Mouse (Mus musculus) intestine, embryonic 16.5 days (tissue): ENCODE results near the gene Cdkn1b. TPM values are rescaled to one million over a fixed set of nuclear protein-coding genes. Genes with fewer than 3 reads are reported as not detected.

Experiments used
- ATAC-seq: fragments of 200-750 bp; cut with Nextera tagmentation; 2 replicates; pipeline ENCODE4 v1.8.0; 2017; ENCODE audit warnings: moderate TSS enrichment, moderate library complexity
- H3K27ac ChIP-seq: fragments of 300-500 bp; sonication (generic); 2 replicates; pipeline ENCODE4 v1.5.1; 2014; ENCODE audit warnings: mild to moderate bottlenecking, low read length
- H3K27me3 ChIP-seq: fragments of 300-500 bp; sonication (generic); replicated peaks from 2 replicates; pipeline ENCODE4 v1.6.1; 2014; ENCODE audit warnings: low read length, control low read depth, mixed read lengths; ENCODE audit not compliant: control insufficient read depth, insufficient read depth
- H3K36me3 ChIP-seq: fragments of 300-500 bp; sonication (generic); 2 replicates; pipeline ENCODE4 v1.6.1; 2014; ENCODE audit warnings: low read length, control low read depth; ENCODE audit not compliant: control insufficient read depth, insufficient read depth
- H3K4me1 ChIP-seq: fragments of 300-500 bp; sonication (generic); 2 replicates; pipeline ENCODE4 v1.6.1; 2014; ENCODE audit warnings: low read length, control low read depth, mixed read lengths; ENCODE audit not compliant: control insufficient read depth, insufficient read depth
- H3K4me2 ChIP-seq: fragments of 300-500 bp; sonication (generic); 2 replicates; pipeline ENCODE4 v1.6.1; 2014; ENCODE audit warnings: low read depth, low read length, control low read depth
- H3K4me3 ChIP-seq: fragments of 300-500 bp; sonication (generic); 2 replicates; pipeline ENCODE4 v1.5.1; 2014; ENCODE audit warnings: mild to moderate bottlenecking, low read length
- H3K9ac ChIP-seq: fragments of 300-500 bp; sonication (generic); 2 replicates; pipeline ENCODE4 v1.6.1; 2014; ENCODE audit warnings: low read depth, low read length
- H3K9me3 ChIP-seq: fragments of 300-500 bp; sonication (generic); 2 replicates; pipeline ENCODE4 v1.6.1; 2016; ENCODE audit warnings: low read length, control low read depth; ENCODE audit not compliant: control insufficient read depth
- WGBS: fragments of 180-500 bp; shearing (Covaris S2); extraction: QIAGEN DNeasy Blood & Tissue Kit; methylation state at CpG from one replicate; pipeline ENCODE4 v1.1.7; 2014; 5-methylcytosine and 5-hydroxymethylcytosine counted together
- polyA plus RNA-seq: library from polyadenylated mRNA; unstranded; fragments of >200 nt; fragmentation: Nextera tagmentation; extraction: Ambion mirVana; gene quantifications from 2 replicates; pipeline ENCODE4 v1.2.1, GENCODE M21; 2015

Gene Cdkn1b
- polyA plus RNA-seq = 10.6 and 12.4 TPM in 2 replicates

DNA sequence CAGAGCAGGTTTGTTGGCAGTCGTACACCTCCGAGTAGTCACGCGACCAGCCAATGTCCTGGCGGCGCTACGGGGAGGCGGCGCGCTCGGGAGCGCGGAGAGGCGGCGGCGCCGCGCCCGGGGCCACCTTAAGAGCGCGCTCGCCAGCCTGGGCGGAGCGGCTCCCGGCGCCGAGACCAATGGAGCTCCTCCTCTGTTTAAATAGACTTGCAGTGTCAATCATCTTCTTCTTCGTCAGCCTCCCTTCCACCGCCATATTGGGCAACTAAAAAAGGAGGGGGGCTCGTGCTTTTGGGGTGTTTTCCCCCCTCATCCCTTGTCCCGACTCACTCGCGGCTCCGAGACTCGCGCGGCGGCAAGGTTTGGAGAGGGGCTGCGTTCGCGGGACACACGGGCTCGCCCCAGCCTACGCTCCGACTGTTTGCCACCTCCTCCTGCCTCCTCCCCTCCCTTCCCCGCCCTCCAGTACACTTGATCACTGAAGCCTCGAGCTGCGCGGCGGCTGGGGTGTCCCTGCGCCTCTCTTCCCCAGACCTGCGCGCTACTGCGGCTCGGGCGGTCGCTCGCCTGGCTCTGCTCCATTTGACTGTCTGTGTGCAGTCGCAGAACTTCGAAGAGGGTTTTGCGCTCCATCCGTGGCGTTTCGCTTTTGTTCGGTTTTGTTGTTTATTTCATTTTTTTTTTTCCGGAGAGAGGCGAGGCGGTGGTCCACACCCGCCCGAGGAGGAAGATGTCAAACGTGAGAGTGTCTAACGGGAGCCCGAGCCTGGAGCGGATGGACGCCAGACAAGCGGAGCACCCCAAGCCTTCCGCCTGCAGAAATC, at the start of gene Cdkn1b:
TSS of gene Cdkn1b (plus strand) at position 212 of the 824 bp plus-strand sequence.
- Histone ChIP-seq H3K4me1 (peaks cover 28% of the 10 kb centered on the region), H3K27ac (peak within 1 kb of the TSS; percentile 94), H3K27me3 (no peaks in the 10 kb centered on the region), H3K9me3 (no peaks in the 10 kb centered on the region), H3K4me2 (peak within 1 kb of the TSS; percentile 98), H3K9ac (peak within 1 kb of the TSS; percentile 94), H3K36me3 (no peaks in the 10 kb centered on the region), H3K4me3 (peak within 1 kb of the TSS; percentile 77)
- under 1% methylated on average over 77 of the region's 77 CpGs for WGBS
- ATAC-seq = peak; percentile 95

DNA sequence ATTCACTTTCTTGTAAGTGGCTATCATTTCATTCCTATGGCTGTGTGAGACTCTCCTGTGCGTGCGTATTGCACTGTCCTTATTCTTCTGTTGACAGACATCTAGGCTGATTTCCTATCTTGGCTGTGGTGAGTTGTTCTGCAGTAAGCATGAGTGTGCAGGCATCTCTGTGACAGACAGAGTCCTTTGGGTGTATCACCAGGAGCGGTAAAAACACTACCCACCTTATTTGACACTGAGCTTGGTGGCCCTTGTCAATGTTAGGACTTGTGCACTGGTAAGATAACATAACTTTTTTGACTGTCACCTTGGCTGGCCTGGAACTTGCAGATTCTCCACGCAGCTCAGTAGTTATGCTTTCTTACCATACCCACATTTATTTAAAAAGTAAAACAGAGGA, 49.3 kb upstream of the Cdkn1b start:
- Histone ChIP-seq H3K4me2 (no peak overlapping the region), H3K27me3 (no peaks in the 10 kb centered on the region), H3K36me3 (peaks cover 7% of the 10 kb centered on the region; the same call in 1 of the 2 replicates), H3K9me3 (peaks cover 3% of the 10 kb centered on the region; the same call in 1 of the 2 replicates), H3K9ac (no peak overlapping the region), H3K27ac (no peak overlapping the region), H3K4me1 (no peaks in the 10 kb centered on the region), H3K4me3 (no peak overlapping the region)
- no peak for ATAC-seq
- 93% methylated on average over 4 of the region's 4 CpGs for WGBS

DNA sequence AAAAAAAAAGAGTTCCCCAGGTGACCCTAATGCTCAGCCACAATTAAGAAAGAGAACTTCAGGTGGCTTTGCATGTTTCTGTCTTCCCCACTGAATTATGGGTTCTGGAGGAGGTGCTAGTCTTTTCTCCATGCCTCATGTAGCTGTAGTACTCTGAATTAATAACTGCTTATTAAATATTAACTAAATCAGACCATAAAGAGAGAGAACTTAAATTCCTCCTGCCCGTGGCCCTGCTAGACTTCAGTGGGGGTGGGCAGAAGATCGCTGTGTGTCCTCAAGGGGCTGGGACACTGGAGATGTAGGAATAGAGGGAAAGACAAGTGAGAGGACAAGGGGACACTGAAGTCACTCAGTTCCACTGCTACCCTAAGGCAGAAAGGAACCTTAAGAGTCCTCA, 48.0 kb upstream of the Cdkn1b start:
- Histone ChIP-seq H3K4me1 (no peaks in the 10 kb centered on the region), H3K36me3 (peaks cover 7% of the 10 kb centered on the region; the same call in 1 of the 2 replicates), H3K9ac (no peak overlapping the region), H3K4me2 (no peak overlapping the region), H3K27ac (no peak overlapping the region), H3K9me3 (peaks cover 3% of the 10 kb centered on the region; the same call in 1 of the 2 replicates), H3K4me3 (no peak overlapping the region), H3K27me3 (no peaks in the 10 kb centered on the region)
- no peak for ATAC-seq
- WGBS = 65% methylated on average over 2 of the region's 2 CpGs

DNA sequence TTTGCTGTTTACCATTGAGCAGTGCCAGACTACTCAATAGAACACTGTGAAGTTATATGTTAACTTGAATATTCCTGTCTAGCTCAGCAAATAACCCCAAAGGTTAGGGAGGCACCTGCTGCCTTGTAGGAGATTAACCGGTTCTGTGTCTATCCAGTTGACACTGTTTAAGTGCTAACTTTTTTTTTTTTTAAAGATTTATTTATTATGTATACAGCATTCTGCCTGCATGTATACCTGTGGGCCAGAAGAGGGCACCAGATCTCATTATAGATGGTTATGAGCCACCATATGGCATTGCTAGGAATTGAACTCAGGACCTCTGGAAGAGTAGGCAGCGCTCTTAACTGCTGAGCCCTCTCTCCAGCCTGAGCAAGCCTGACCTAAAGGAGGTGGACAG, 47.2 kb upstream of the Cdkn1b start:
- no peak overlapping the region for H3K9ac ChIP-seq
- WGBS = 76% methylated on average over 2 of the region's 2 CpGs
- H3K36me3 ChIP-seq = peaks cover 7% of the 10 kb centered on the region; the same call in 1 of the 2 replicates
- no peak for ATAC-seq
- H3K27ac ChIP-seq = no peak overlapping the region
- no peak overlapping the region for H3K4me3 ChIP-seq
- peaks cover 3% of the 10 kb centered on the region; the same call in 1 of the 2 replicates for H3K9me3 ChIP-seq
- no peaks in the 10 kb centered on the region for H3K27me3 ChIP-seq
- H3K4me1 ChIP-seq = no peaks in the 10 kb centered on the region
- H3K4me2 ChIP-seq = no peak overlapping the region

DNA sequence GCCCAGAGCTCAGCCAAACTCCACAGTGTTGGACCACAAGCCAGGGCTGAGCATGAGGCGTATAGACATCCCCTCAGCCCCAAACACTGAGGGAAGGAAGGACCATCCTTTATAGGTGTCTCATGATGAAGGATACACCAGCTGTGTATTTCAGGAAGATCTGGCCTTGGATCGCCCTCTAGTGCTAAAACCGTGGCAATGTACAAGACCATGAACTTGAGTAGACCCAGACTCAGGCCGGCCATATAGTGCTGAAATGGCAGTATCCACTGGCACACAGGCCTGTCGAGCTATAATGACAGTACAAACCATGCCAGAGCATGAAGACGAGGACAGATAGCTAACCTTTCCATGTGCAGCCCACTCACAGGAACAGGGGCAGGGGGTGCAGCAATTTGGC, 43.4 kb upstream of the Cdkn1b start:
- Histone ChIP-seq H3K9ac (no peak overlapping the region), H3K4me2 (no peak overlapping the region), H3K9me3 (no peaks in the 10 kb centered on the region), H3K27ac (no peak overlapping the region), H3K4me3 (no peak overlapping the region), H3K27me3 (no peaks in the 10 kb centered on the region), H3K36me3 (no peaks in the 10 kb centered on the region), H3K4me1 (no peaks in the 10 kb centered on the region)
- no peak for ATAC-seq
- WGBS = 71% methylated on average over 6 of the region's 6 CpGs

DNA sequence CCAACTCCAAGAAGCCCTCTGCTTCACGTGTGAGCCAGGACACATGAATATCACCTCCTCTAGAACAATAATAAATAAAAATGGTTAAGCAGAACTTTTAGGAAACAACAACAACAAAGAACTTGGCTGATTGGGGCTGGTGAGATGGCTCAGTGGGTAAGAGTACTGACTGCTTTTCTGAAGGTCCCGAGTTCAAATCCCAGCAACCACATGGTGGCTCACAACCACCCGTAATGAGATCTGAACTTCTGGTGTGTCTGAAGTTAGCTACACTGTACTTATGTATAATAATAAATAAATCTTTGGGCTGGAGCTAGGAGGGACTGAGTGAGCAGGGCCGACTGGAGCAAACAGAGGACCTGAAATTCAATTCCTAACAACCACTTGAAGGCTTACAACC, 42.9 kb upstream of the Cdkn1b start:
- no peaks in the 10 kb centered on the region for H3K36me3 ChIP-seq
- H3K9me3 ChIP-seq = no peaks in the 10 kb centered on the region
- no peak for ATAC-seq
- H3K27ac ChIP-seq = no peak overlapping the region
- no peak overlapping the region for H3K4me2 ChIP-seq
- H3K27me3 ChIP-seq = no peaks in the 10 kb centered on the region
- no peaks in the 10 kb centered on the region for H3K4me1 ChIP-seq
- H3K9ac ChIP-seq = no peak overlapping the region
- 92% methylated on average over 4 of the region's 4 CpGs for WGBS
- H3K4me3 ChIP-seq = no peak overlapping the region

DNA sequence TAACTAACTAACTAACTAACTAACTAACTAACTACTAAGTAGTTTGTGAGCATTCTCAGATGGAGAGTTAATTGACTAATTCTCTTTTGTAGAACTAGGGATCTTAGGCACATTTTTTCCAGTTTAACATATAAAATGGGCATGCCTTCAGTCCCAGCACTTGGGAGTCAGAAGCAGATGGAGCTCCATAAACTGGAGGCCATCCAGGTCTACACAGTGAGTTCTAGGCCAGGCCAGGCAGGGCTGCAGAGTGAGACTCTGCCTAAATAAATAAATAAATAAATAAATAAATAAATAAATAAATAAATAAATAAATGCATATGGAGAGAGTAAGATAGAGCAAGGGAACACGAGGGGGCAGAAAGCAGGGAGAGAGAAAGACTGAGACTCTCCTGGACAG, 42.3 kb upstream of the Cdkn1b start:
- H3K36me3 ChIP-seq = no peaks in the 10 kb centered on the region
- 83% methylated on average over 1 of the region's 1 CpGs for WGBS
- no peak overlapping the region for H3K4me2 ChIP-seq
- no peaks in the 10 kb centered on the region for H3K4me1 ChIP-seq
- no peaks in the 10 kb centered on the region for H3K9me3 ChIP-seq
- no peaks in the 10 kb centered on the region for H3K27me3 ChIP-seq
- H3K9ac ChIP-seq = no peak overlapping the region
- no peak overlapping the region for H3K27ac ChIP-seq
- no peak for ATAC-seq
- H3K4me3 ChIP-seq = no peak overlapping the region

DNA sequence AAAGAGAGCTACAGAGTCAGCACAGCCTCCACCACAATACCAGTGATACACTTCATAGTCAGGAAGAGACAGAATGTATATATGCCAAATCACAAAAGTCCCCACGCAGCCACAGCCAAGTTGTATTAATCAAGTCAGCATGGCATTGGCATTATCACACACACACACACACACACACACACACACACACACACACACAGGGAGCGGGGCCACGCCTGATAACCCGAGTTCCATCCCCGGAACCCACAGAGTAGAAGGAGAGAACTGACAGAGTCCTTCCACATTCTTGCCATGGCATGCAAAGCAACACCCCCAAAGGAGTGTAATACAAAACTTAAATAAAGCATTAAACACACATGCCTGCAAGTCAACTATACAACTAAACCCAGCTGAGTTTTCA, 40.6 kb upstream of the Cdkn1b start:
- no peak overlapping the region for H3K27ac ChIP-seq

DNA sequence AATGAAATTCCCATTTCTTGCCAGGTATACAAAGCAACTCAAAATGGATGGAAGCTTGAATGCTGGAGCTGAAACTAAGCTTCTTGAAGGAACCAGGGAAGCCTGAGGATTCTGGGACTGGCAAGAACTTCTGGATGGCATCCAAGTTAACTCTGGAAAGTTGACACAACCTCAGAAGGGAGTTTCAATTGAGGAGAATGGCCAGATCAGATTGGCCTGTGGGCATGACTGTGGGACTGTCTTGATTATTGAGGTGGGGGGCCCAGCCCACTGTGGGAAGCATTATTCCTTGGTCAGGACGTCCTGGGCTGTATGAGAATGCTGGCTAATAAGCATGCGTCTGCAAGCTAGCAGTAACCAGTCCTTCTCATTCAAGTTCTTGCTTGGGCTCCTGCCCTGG, 40.2 kb upstream of the Cdkn1b start:
- H3K27ac ChIP-seq = no peak overlapping the region
- no peak for ATAC-seq
- no peak overlapping the region for H3K4me2 ChIP-seq
- no peak overlapping the region for H3K9ac ChIP-seq
- WGBS = 88% methylated on average over 2 of the region's 2 CpGs
- H3K4me1 ChIP-seq = no peaks in the 10 kb centered on the region
- no peak overlapping the region for H3K4me3 ChIP-seq
- H3K36me3 ChIP-seq = no peaks in the 10 kb centered on the region
- no peaks in the 10 kb centered on the region for H3K27me3 ChIP-seq
- H3K9me3 ChIP-seq = no peaks in the 10 kb centered on the region

More for the DNA sequence above, 40.6 kb upstream of the Cdkn1b start:
- Histone ChIP-seq H3K4me1 (no peaks in the 10 kb centered on the region), H3K4me2 (no peak overlapping the region), H3K9ac (no peak overlapping the region), H3K4me3 (no peak overlapping the region), H3K36me3 (no peaks in the 10 kb centered on the region), H3K27me3 (no peaks in the 10 kb centered on the region), H3K9me3 (no peaks in the 10 kb centered on the region)
- no peak for ATAC-seq
- 84% methylated on average over 5 of the region's 5 CpGs for WGBS
